Mouse (Mus musculus): ENCODE results near the gene Kazald1.

GRCm38 (mm10) chr19:45044389-45044927 is 30.6 kb upstream of the Kazald1 start:
- no peak for TF ChIP-seq CTCF (IDR thresholded peaks at IDR 0.05; ENCODE audit: low read depth)
- no peak for TF ChIP-seq EP300 (IDR thresholded peaks at IDR 0.05; ENCODE audit: low read depth)
